Mouse (Mus musculus): ENCODE data around the gene Slc10a2.
"Not testable (repeated sequence)": the region's sequence is repeated elsewhere in the genome, so short reads cannot be mapped to it uniquely, and the experiment has no call there.

Gene Slc10a2

DNA sequence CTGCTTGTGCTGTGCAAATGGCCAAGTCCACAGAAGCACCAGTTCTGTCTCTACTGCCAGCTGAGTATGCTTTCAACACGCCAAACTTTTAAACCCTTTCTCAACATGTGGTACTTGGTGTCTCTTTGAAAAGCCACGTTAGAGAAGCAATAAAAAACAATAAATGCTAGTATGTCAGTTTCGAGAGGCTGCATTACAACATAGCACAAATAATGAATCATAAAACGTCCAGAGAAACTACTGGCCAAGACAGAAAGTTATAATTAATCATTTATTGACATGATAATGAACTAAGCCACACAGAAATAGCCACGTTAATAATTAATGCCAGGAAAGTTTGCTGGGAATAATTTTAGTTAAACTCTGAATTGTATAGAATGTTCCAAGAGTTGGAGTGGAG is at the start of gene Slc10a2:
Gene Slc10a2 (minus strand): TSS at position 166 of the 400 bp plus-strand sequence.
- in situ Hi-C loops (cut with MboI): no loop called here

DNA sequence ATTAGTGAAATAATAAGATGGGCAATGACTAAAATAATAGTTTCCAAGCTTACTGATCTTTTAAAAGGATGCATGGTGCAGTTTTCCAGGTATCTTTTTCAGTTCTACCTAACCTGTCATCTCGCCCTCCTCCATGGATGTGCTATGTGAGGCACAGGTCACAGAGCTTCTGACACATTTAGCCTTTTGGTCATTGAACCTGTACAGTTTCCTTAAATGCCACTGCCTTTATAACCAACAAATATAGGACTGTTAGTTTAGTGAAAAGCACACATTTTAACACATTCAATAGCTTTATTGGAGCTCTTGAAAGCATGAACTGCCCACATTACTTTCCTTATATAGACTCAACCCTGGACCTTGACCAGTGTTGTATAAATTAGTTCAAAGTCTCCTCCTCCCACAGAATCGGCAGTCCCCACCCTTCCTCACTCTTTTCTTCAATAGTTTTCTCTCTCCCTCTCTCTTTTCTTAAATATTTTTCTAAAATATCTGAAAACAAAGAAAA is 24.2 kb upstream of the Slc10a2 start:
- in situ Hi-C loops (cut with MboI): no loop called here

DNA sequence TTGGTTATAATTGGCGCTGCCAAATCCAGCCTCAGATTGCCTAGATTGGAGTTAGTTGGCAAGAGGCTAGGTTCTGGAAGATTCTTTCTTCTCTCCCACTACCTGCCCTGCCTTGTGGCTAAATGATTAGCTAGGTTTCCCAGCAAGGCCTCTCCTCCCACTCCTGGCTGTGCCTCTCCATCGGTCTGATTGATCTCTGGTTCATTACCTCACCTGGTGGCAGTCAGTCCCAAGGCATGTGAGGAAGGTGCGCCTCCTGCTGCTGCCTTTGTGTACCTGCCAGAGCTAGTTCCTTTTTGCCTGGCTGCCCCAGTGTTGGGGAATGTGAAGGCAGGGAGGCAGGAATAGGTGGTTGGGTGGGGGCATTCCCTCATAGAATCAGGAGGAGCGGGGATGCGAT is 1.7 kb upstream of the Slc10a2 start:
- in situ Hi-C loops (cut with MboI): no loop called here

DNA sequence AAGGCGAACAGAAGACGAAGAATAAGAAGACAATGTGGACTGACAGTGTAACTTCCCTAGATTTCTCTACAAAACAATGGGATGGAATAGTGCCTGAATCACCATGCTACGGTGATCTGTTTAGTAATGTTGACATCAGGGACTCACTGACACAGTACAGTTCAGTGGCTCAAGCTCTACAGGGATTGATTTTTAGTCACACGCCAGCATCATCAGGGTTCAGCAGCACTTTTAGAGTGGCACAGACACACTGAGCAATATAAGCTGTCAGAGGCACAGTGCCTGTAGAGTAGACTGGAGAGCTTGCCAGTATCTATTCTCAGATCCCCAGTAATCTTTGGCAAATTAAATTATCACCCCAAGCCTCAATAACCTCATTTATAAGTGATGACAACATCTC is 9.8 kb downstream of the Slc10a2 start:
- in situ Hi-C loops (cut with MboI): no loop called here

GRCm38 (mm10) chr8:5093991-5094390 is 11.2 kb downstream of the Slc10a2 start:
- in situ Hi-C loops (cut with MboI): not testable (repeated sequence)

DNA sequence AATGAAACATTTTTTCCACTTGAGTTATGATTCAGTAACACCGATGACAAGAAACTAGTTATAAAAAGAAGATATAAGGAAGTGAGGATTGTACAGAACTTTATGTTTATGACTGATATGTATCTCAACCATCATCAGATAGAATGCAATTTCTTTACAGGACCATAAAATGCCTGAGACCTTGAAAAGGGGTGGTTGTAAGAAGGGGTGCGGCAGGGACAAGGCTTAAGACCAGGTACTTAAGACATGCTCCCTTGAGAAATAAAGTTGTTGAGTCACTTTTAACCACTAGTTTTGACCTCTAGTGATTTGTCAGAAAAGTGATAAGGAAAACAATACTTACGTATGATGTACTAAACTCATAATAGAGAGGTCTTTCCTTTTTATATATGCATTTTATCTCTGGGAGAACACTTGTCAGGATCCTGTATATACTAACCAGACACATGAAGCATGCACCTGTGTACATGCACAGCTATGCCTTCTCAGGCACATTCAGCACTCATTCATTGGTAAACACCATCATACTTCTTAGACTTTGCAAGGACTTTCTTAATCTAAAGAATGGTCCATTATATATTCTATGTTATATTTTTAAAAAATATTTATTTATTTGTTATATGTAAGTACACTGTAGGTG is 31.4 kb downstream of the Slc10a2 start:
- in situ Hi-C loops (cut with MboI): no loop called here

GRCm38 (mm10) chr8:5058888-5059287 is 46.3 kb downstream of the Slc10a2 start:
- in situ Hi-C loops (cut with MboI): no loop called here

GRCm38 (mm10) chr8:5044361-5044900 is 60.7 kb downstream of the Slc10a2 start:
- in situ Hi-C loops (cut with MboI): not testable (repeated sequence)

DNA sequence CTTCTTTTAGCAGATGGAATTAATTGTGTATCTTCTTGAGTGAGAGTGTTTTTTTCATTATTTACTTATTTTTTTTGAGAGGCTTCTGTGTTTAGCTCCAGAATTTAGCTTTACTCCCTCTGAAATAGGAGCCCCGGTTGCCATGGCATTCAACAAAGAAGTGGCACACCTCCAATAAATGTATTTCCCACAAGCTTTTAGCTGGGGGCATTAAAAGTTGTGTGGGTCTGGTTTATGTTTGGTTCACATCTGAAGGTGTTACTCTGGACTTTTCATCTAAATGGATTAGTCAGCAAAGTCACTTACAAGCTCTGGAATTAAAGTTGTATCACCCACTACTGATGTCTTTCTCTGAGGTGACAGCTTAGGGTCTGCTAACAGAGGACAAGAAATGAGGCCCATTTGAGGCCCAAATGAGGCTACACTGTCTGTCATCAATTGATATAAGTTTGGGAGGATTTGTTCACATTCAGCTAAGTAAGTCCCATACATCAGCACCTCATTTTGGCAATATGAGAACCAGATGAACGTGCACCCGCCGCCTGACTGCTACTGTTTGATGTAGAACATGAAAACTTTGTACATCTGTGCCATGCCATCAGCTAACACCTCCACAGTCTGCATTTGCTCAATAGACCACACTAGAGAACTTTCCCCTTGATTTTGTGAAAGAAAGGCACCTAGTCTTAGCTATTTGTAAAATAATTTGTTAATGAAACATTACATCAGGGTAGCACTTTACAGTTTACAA is 66.2 kb downstream of the Slc10a2 start:
- in situ Hi-C loops (cut with MboI): no loop called here

All from mature B cell (primary cell).